Mouse (Mus musculus): Measurements from ENCODE around the gene Snorc. TPM values are rescaled to one million over a fixed set of nuclear protein-coding genes. Genes with fewer than 3 reads are reported as not detected.

Gene Snorc
- polyA plus RNA-seq, 1 experiment from 2014 or later: not detected

DNA sequence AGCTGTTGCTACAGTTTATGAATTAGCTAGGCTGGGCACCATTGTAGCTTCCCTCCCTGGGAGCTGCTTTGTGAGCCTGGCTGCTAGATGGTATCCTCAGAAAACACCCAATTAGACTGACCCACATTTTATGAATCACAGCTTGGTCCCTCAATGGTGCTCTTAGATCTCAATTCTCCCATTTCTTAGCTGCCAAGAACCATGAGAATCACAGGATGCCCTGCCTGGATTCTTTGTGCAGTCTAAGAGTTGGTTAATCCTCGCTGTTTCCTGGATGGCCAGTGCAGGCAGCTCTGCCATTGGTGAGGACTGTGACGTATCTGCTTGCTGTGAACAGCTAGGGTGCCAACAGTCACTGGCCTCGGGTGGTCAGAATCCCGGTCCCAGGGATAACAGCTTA is 23.5 kb downstream of the Snorc start:
- 73% methylated on average over 4 of the region's 4 CpGs for WGBS
- H3K27me3 ChIP-seq (ENCODE audit: control insufficient read depth, insufficient read depth, low read length): no peaks in the 10 kb centered on the region
- no peaks in the 10 kb centered on the region for H3K36me3 ChIP-seq (replicated peaks; ENCODE audit: control insufficient read depth, insufficient read depth, low read depth, low read length)
- no peak overlapping the region for H3K4me2 ChIP-seq (ENCODE audit: low read depth, low read length)
- H3K4me3 ChIP-seq (ENCODE audit: low read depth, low read length): no peak overlapping the region
- no peak overlapping the region for H3K27ac ChIP-seq (replicated peaks; ENCODE audit: low read depth, low read length)
- ATAC-seq (replicated peaks; ENCODE audit: insufficient number of reproducible peaks, low FRiP score, low TSS enrichment, low read depth) (no peak), DNase-seq (ENCODE audit: low spot score) (no peak)
- no peaks in the 10 kb centered on the region for H3K4me1 ChIP-seq (ENCODE audit: control insufficient read depth, insufficient read depth, low read length)
- no peaks in the 10 kb centered on the region for H3K9me3 ChIP-seq (replicated peaks; ENCODE audit: control insufficient read depth, low read length)
- H3K9ac ChIP-seq (replicated peaks; ENCODE audit: low read length): no peak overlapping the region

DNA sequence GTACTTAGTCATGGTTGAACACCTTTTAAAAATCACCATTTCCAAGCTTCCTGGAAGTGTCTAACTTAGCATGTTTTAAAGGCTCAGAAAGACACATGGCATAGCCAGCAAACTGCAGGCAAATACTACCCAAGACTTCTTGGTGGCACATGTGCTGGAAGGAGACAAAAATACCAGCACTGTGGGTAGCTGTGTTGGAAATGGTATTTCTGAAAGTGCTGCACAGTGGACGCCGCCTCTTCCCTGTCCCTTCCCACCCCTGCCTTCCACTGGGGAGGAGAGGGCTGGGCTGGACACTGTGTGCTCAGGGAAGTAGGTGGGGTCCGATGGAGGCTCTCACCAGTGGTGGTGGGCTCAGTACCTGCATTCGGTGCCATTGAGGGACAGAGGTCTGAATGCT is 35.5 kb downstream of the Snorc start:
- no peak overlapping the region for H3K4me3 ChIP-seq (ENCODE audit: low read depth, low read length)
- no peaks in the 10 kb centered on the region for H3K9me3 ChIP-seq (replicated peaks; ENCODE audit: control insufficient read depth, low read length)
- H3K27me3 ChIP-seq (ENCODE audit: control insufficient read depth, insufficient read depth, low read length): peaks cover 24% of the 10 kb centered on the region
- H3K4me1 ChIP-seq (ENCODE audit: control insufficient read depth, insufficient read depth, low read length): no peaks in the 10 kb centered on the region
- ATAC-seq (replicated peaks; ENCODE audit: insufficient number of reproducible peaks, low FRiP score, low TSS enrichment, low read depth): no peak
- H3K9ac ChIP-seq (replicated peaks; ENCODE audit: low read length): no peak overlapping the region
- H3K27ac ChIP-seq (replicated peaks; ENCODE audit: low read depth, low read length): no peak overlapping the region
- no peak for DNase-seq (ENCODE audit: low spot score)
- no peaks in the 10 kb centered on the region for H3K36me3 ChIP-seq (replicated peaks; ENCODE audit: control insufficient read depth, insufficient read depth, low read depth, low read length)
- H3K4me2 ChIP-seq (ENCODE audit: low read depth, low read length): no peak overlapping the region
- 96% methylated on average over 4 of the region's 4 CpGs for WGBS

DNA sequence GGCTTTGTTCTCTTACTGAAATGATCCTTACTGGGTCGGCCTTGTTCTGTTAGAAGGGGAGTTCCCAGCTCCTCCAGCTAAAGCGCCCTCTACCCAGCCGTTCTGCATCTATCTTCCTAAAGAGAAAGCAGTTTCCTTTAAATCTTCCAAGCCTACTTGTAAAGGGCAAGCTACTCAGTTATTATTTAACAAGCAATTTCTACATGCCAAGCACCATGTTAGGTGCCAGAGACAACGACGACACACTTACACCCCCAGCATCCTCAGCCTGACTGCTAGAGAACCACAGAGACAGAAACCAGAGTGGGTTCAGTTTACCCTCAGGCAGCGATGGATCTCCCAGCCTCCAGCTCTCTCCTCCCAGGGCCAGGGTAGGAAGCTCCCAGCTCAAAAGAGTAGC is 37.8 kb downstream of the Snorc start:
- H3K36me3 ChIP-seq (replicated peaks; ENCODE audit: control insufficient read depth, insufficient read depth, low read depth, low read length): no peaks in the 10 kb centered on the region
- no peaks in the 10 kb centered on the region for H3K4me1 ChIP-seq (ENCODE audit: control insufficient read depth, insufficient read depth, low read length)
- H3K4me3 ChIP-seq (ENCODE audit: low read depth, low read length): no peak overlapping the region
- ATAC-seq (replicated peaks; ENCODE audit: insufficient number of reproducible peaks, low FRiP score, low TSS enrichment, low read depth) (no peak), DNase-seq (ENCODE audit: low spot score) (no peak)
- H3K9me3 ChIP-seq (replicated peaks; ENCODE audit: control insufficient read depth, low read length): no peaks in the 10 kb centered on the region
- H3K9ac ChIP-seq (replicated peaks; ENCODE audit: low read length): no peak overlapping the region
- peaks cover 29% of the 10 kb centered on the region for H3K27me3 ChIP-seq (ENCODE audit: control insufficient read depth, insufficient read depth, low read length)
- no peak overlapping the region for H3K4me2 ChIP-seq (ENCODE audit: low read depth, low read length)
- WGBS: 53% methylated on average over 6 of the region's 6 CpGs
- H3K27ac ChIP-seq (replicated peaks; ENCODE audit: low read depth, low read length): no peak overlapping the region

DNA sequence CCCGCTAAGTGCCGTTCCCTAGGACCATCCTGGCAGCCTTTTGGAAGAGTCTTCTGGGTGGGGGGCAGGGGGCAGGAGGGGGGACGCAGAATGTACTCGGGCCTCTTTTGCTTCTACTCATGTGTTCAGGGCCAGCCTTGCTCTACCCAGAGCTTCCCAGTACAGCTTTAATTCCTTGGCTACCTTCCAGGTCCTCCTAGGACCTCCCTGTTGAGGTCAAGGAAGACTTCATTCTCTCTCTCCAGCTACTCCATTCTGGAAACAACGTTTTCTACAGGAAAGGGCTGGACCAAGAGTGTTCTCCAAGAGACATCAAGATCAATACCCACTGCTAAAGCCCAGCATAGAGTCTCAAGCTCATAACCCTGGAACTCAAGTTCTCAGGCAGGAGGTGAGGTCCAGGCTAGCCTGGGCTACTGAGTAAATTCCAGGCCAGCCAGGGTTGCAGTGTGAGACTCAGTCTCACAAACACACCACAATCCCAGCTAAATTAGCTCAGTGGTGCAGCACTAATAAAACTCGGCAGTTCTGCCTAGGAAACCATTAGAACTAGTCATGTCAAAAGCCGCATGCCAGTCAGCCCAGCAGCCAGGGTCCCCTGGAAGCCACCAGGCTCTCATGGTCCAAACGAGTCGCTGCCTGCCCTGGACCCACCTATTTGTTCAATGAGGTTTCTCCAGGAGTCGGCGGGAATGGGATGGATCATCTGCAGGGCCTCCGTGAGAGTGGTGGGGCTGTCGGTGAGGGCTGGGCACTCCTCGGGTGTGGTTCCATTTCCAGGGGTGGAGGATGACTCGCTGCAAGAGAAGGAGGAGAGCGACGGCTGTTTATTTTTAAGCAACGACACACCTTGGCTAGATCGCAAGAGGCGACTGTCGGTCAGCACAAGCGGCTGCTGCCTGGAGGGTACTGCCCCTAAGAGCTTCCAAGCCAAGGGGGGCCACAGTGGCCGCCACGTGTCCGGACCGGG is 38.8 kb downstream of the Snorc start:
- peak overlapping the region; percentile 99 for H3K4me2 ChIP-seq (ENCODE audit: low read depth, low read length)
- H3K9me3 ChIP-seq (replicated peaks; ENCODE audit: control insufficient read depth, low read length): no peaks in the 10 kb centered on the region
- no peak overlapping the region for H3K27ac ChIP-seq (replicated peaks; ENCODE audit: low read depth, low read length)
- no peaks in the 10 kb centered on the region for H3K4me1 ChIP-seq (ENCODE audit: control insufficient read depth, insufficient read depth, low read length)
- peaks cover 29% of the 10 kb centered on the region for H3K27me3 ChIP-seq (ENCODE audit: control insufficient read depth, insufficient read depth, low read length)
- ATAC-seq (replicated peaks; ENCODE audit: insufficient number of reproducible peaks, low FRiP score, low TSS enrichment, low read depth) (0 out of 2 replicates have a peak, but pooled peaks have one; percentile 26), DNase-seq (ENCODE audit: low spot score) (no peak)
- peak overlapping the region; percentile 59; the same call in 1 of the 2 replicates for H3K4me3 ChIP-seq (ENCODE audit: low read depth, low read length)
- H3K9ac ChIP-seq (replicated peaks; ENCODE audit: low read length): no peak overlapping the region
- H3K36me3 ChIP-seq (replicated peaks; ENCODE audit: control insufficient read depth, insufficient read depth, low read depth, low read length): no peaks in the 10 kb centered on the region
- WGBS: 23% methylated on average over 26 of the region's 26 CpGs

DNA sequence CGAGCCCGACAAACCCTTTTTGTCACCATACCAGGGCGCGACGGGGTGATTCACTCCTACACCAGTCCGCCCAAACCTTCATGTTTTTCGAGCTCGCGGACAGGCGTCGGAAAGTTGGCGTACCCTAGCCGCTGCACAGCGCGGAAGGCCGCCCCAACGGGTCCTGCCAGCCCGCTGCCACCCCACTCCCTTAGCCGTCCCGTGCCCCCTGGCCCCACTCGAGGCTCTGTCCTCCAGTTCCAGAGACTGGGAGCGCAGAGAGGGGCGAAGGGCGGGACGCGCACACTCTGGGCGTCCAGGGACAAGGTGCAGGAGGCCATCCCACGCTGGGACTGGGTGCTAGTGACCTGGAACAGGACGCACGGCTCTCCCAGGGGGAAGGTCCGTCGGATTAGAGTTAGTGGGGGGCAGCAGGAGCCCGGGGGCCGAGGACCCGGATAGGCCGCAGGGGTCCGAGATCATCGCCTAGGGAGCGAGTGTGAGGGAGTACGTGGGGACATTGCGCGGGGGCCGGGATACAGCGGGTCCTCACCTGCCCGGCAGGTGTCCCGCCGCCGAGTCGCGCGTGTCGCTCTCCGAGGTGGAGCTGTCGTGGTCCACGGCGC is 39.6 kb downstream of the Snorc start, which contains the start of gene Neu2:
Neu2 (plus strand) TSS at position 329 of the 605 bp plus-strand sequence.
- Histone ChIP-seq H3K4me3 (ENCODE audit: low read depth, low read length) (peak within 1 kb of the TSS; percentile 59), H3K27ac (replicated peaks; ENCODE audit: low read depth, low read length) (no peak within 1 kb of the TSS), H3K36me3 (replicated peaks; ENCODE audit: control insufficient read depth, insufficient read depth, low read depth, low read length) (no peaks in the 10 kb centered on the region), H3K9me3 (replicated peaks; ENCODE audit: control insufficient read depth, low read length) (no peaks in the 10 kb centered on the region), H3K4me1 (ENCODE audit: control insufficient read depth, insufficient read depth, low read length) (no peaks in the 10 kb centered on the region), H3K9ac (replicated peaks; ENCODE audit: low read length) (peak within 1 kb of the TSS; percentile 47), H3K27me3 (ENCODE audit: control insufficient read depth, insufficient read depth, low read length) (peaks cover 29% of the 10 kb centered on the region), H3K4me2 (ENCODE audit: low read depth, low read length) (peak within 1 kb of the TSS; percentile 99)
- 2% methylated on average over 56 of the region's 56 CpGs for WGBS
- ATAC-seq (replicated peaks; ENCODE audit: insufficient number of reproducible peaks, low FRiP score, low TSS enrichment, low read depth) (peak; percentile 51; the same call in 1 of the 2 replicates), DNase-seq (ENCODE audit: low spot score) (no peak)

DNA sequence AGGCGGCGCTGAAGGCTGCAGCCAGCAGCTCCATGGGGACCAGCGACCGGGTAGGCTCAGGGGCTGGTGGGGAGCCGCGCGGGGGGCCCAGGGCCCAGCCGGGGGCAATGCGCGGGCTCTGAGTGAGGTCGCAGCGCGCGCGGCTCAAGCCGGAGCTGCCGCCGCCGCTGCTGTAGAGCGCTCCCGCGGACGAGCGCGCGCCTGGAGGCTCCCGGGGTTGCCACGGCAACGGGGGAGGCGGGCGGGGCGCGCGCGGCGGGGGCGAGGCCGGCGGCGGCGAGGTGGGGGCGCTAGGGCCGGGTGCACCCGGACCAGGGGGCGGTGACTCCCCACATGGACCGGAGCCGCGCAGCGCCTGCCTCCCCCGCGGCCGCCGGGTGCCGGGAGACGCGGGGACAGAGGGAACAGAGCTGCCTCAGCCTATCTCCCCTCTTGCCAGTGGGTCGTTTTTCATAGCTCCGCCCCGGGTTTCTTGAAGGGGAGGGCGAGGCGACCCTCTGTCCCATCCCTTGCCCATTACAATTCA is 40.2 kb downstream of the Snorc start:
- ATAC-seq (replicated peaks; ENCODE audit: insufficient number of reproducible peaks, low FRiP score, low TSS enrichment, low read depth) (peak; percentile 78), DNase-seq (ENCODE audit: low spot score) (peak; percentile 71)
- Histone ChIP-seq H3K9me3 (replicated peaks; ENCODE audit: control insufficient read depth, low read length) (no peaks in the 10 kb centered on the region), H3K27me3 (ENCODE audit: control insufficient read depth, insufficient read depth, low read length) (peaks cover 29% of the 10 kb centered on the region), H3K27ac (replicated peaks; ENCODE audit: low read depth, low read length) (no peak overlapping the region), H3K4me3 (ENCODE audit: low read depth, low read length) (peak overlapping the region; percentile 59), H3K4me1 (ENCODE audit: control insufficient read depth, insufficient read depth, low read length) (no peaks in the 10 kb centered on the region), H3K9ac (replicated peaks; ENCODE audit: low read length) (peak overlapping the region; percentile 47), H3K36me3 (replicated peaks; ENCODE audit: control insufficient read depth, insufficient read depth, low read depth, low read length) (no peaks in the 10 kb centered on the region), H3K4me2 (ENCODE audit: low read depth, low read length) (peak overlapping the region; percentile 99)
- under 1% methylated on average over 41 of the region's 61 CpGs for WGBS

DNA sequence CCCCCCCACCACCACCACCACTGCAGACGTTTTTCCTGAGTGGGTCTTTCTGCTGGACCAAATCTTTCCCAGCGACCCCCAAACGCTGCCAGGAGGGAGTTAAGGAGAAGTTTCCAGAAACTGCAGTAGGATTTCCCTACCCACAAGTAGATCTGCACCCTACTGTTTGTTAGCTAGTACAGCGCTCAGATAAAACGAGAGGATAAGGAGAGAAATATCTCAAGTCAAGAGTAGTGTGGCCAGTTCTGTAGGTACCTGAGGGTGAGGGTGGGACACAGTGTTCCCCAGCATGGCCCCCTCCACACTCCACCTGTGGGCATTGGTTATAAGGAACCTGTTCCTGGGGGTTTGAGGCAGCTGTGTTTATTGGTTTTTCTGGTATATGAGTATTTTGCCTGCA is 40.8 kb downstream of the Snorc start:
- no peak for ATAC-seq (replicated peaks; ENCODE audit: insufficient number of reproducible peaks, low FRiP score, low TSS enrichment, low read depth)
- H3K36me3 ChIP-seq (replicated peaks; ENCODE audit: control insufficient read depth, insufficient read depth, low read depth, low read length): no peaks in the 10 kb centered on the region
- no peak overlapping the region for H3K9ac ChIP-seq (replicated peaks; ENCODE audit: low read length)
- no peak for DNase-seq (ENCODE audit: low spot score)
- H3K4me2 ChIP-seq (ENCODE audit: low read depth, low read length): no peak overlapping the region
- WGBS: 13% methylated on average over 5 of the region's 5 CpGs
- no peak overlapping the region for H3K27ac ChIP-seq (replicated peaks; ENCODE audit: low read depth, low read length)
- H3K4me1 ChIP-seq (ENCODE audit: control insufficient read depth, insufficient read depth, low read length): no peaks in the 10 kb centered on the region
- H3K4me3 ChIP-seq (ENCODE audit: low read depth, low read length): peak overlapping the region; percentile 59; the same call in 1 of the 2 replicates
- no peaks in the 10 kb centered on the region for H3K9me3 ChIP-seq (replicated peaks; ENCODE audit: control insufficient read depth, low read length)
- H3K27me3 ChIP-seq (ENCODE audit: control insufficient read depth, insufficient read depth, low read length): peaks cover 29% of the 10 kb centered on the region

DNA sequence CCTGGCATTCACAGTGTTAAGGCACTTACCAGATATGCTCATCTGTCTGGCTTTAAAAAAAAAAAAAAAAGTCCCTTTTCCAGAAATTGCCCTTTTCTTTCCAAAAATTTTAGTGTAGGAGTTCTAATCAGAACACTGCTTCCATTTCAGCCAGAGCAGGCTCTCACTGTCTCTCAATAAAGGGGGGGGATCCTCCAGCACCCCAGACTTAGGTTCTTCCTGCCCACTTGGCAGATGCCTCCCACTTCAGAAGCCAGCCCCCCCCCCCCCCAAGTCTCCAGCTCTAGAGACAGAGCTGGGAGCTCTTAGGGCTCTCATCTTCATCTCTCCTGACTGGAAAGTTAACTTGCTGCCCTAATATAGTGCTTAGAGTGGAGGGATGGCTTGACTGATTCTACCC is 50.4 kb downstream of the Snorc start:
- Histone ChIP-seq H3K4me2 (ENCODE audit: low read depth, low read length) (no peak overlapping the region), H3K9me3 (replicated peaks; ENCODE audit: control insufficient read depth, low read length) (no peaks in the 10 kb centered on the region)
- ATAC-seq (replicated peaks; ENCODE audit: insufficient number of reproducible peaks, low FRiP score, low TSS enrichment, low read depth): no peak

More for the DNA sequence above, 50.4 kb downstream of the Snorc start:
- Histone ChIP-seq H3K27me3 (ENCODE audit: control insufficient read depth, insufficient read depth, low read length) (no peaks in the 10 kb centered on the region), H3K27ac (replicated peaks; ENCODE audit: low read depth, low read length) (no peak overlapping the region), H3K9ac (replicated peaks; ENCODE audit: low read length) (no peak overlapping the region), H3K4me3 (ENCODE audit: low read depth, low read length) (no peak overlapping the region), H3K4me1 (ENCODE audit: control insufficient read depth, insufficient read depth, low read length) (no peaks in the 10 kb centered on the region), H3K36me3 (replicated peaks; ENCODE audit: control insufficient read depth, insufficient read depth, low read depth, low read length) (no peaks in the 10 kb centered on the region)
- no peak for DNase-seq (ENCODE audit: low spot score)
